Mouse (Mus musculus): ENCODE data around the gene Oxct2a. TPM values are rescaled to one million over a fixed set of nuclear protein-coding genes. Genes with fewer than 3 reads are reported as not detected.
"Not testable (repeated sequence)": the region's sequence is repeated elsewhere in the genome, so short reads cannot be mapped to it uniquely, and the experiment has no call there.

Oxct2a gene
- polyA plus RNA-seq, 1 experiment from 2014 or later: 0.21 TPM

DNA sequence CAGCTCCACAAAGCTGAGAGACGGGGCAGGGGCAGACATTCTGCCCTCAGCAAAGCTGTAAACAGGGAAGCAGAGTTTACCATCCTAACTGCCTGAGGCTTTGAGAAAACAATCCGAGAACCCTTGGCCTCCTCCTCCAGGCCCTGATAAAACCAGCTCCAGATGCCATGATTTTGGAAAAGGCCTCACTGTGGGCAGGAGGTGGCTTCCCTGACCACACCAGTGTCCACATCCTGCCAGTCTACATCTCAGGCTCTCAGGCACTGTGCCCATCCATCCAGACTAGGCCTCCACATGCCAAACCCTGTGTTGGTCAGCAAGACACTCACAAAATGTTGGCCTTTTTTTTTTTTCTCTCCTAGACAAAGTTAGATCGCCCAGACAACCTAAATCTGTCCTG lies 10.7 kb upstream of the Oxct2a start:
- no peak for ATAC-seq

DNA sequence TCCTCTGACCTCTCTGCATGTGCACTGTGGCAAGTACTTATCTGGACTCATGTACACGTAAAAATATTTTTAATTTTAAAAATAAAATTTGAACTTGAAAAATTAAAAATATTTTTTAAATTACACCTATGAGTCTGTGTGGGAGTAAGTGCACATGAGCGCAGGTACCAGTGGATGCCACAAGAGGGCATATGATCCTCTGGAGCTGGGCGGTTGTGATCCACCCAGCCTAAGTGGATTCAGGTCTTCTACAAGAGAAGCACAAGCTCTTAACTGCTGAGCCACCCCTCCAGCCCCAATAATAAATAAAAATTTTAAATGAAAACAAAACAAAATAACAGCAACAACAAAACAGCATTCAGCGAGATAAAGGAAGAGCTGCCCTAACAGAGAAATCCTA lies 9.7 kb upstream of the Oxct2a start:
- no peaks in the 10 kb centered on the region for H3K36me3 ChIP-seq (ENCODE audit: control insufficient read depth, insufficient read depth)
- no peak overlapping the region for H3K27ac ChIP-seq (ENCODE audit: low read depth, low read length)
- H3K9me3 ChIP-seq (ENCODE audit: control insufficient read depth): no peaks in the 10 kb centered on the region
- no peak overlapping the region for H3K9ac ChIP-seq (ENCODE audit: low read depth, low read length)
- no peak overlapping the region for H3K4me2 ChIP-seq (replicated peaks; ENCODE audit: low read depth)
- H3K27me3 ChIP-seq (replicated peaks; ENCODE audit: control insufficient read depth, insufficient read depth, low read length): no peaks in the 10 kb centered on the region; the same call in 1 of the 2 replicates
- WGBS: 94% methylated on average over 4 of the region's 4 CpGs
- no peak overlapping the region for H3K4me3 ChIP-seq (ENCODE audit: low read depth, low read length)
- peak; percentile 19; the same call in 1 of the 2 replicates for TF ChIP-seq CTCF (IDR thresholded peaks at IDR 0.05; ENCODE audit: low read depth)
- ATAC-seq: no peak
- no peaks in the 10 kb centered on the region for H3K4me1 ChIP-seq (replicated peaks; ENCODE audit: control insufficient read depth, insufficient read depth, low read length)

More for the DNA sequence above, 10.7 kb upstream of the Oxct2a start:
- H3K4me1 ChIP-seq (replicated peaks; ENCODE audit: control insufficient read depth, insufficient read depth, low read length): no peaks in the 10 kb centered on the region
- no peaks in the 10 kb centered on the region for H3K9me3 ChIP-seq (ENCODE audit: control insufficient read depth)
- no peak overlapping the region for H3K9ac ChIP-seq (ENCODE audit: low read depth, low read length)
- no peak overlapping the region for H3K4me3 ChIP-seq (ENCODE audit: low read depth, low read length)
- no peak for TF ChIP-seq CTCF (IDR thresholded peaks at IDR 0.05; ENCODE audit: low read depth)
- H3K4me2 ChIP-seq (replicated peaks; ENCODE audit: low read depth): no peak overlapping the region
- no peaks in the 10 kb centered on the region for H3K36me3 ChIP-seq (ENCODE audit: control insufficient read depth, insufficient read depth)
- H3K27ac ChIP-seq (ENCODE audit: low read depth, low read length): no peak overlapping the region
- 56% methylated on average over 3 of the region's 3 CpGs for WGBS
- no peaks in the 10 kb centered on the region; the same call in 1 of the 2 replicates for H3K27me3 ChIP-seq (replicated peaks; ENCODE audit: control insufficient read depth, insufficient read depth, low read length)

DNA sequence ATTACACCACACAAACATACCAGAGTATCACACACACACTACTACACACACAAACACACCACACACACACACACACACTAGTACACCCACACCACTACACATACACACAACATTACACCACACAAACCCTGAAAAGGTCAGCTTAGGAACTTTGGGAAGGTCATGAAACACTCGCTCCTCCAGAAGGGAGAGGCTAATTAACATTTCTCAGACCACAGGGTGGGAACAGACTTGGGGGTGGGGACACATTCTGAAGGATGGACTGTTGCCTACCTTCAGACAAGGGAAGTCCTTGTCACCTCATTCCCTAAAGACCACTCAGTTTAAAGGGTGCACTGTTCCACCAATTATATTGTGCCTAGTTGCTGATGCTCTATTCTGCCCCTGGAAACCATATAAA lies 8.5 kb upstream of the Oxct2a start:
- not testable (repeated sequence) for ATAC-seq; H3K36me3 ChIP-seq (ENCODE audit: control insufficient read depth, insufficient read depth); H3K9me3 ChIP-seq (ENCODE audit: control insufficient read depth); H3K27ac ChIP-seq (ENCODE audit: low read depth, low read length); H3K4me2 ChIP-seq (replicated peaks; ENCODE audit: low read depth); H3K4me3 ChIP-seq (ENCODE audit: low read depth, low read length); H3K27me3 ChIP-seq (replicated peaks; ENCODE audit: control insufficient read depth, insufficient read depth, low read length); H3K9ac ChIP-seq (ENCODE audit: low read depth, low read length); H3K4me1 ChIP-seq (replicated peaks; ENCODE audit: control insufficient read depth, insufficient read depth, low read length)
- WGBS: 71% methylated on average over 1 of the region's 1 CpGs

DNA sequence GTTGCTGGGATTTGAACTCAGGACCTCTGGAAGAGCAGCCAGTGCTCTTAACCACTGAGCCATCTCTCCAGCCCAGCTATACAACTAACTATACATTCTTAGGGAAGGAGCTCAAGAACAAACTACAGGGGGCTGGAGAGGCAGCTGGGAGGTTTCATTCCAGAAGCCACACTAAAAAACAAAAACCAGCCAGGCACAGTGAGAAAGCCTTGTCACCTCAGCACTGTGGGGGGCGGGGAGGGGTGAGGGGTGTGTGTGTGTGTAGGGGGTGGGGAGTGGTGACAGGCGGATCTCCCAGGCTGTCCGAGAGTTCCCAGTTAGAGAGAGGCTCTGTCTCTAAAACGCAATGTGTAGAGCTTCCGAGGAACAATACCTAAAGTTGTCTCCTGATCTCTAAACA lies 7.9 kb upstream of the Oxct2a start:
- Histone ChIP-seq H3K4me3 (ENCODE audit: low read depth, low read length) (no peak overlapping the region), H3K9ac (ENCODE audit: low read depth, low read length) (no peak overlapping the region), H3K4me2 (replicated peaks; ENCODE audit: low read depth) (no peak overlapping the region), H3K27me3 (replicated peaks; ENCODE audit: control insufficient read depth, insufficient read depth, low read length) (no peaks in the 10 kb centered on the region; the same call in 1 of the 2 replicates), H3K36me3 (ENCODE audit: control insufficient read depth, insufficient read depth) (no peaks in the 10 kb centered on the region), H3K4me1 (replicated peaks; ENCODE audit: control insufficient read depth, insufficient read depth, low read length) (no peaks in the 10 kb centered on the region), H3K9me3 (ENCODE audit: control insufficient read depth) (no peaks in the 10 kb centered on the region), H3K27ac (ENCODE audit: low read depth, low read length) (no peak overlapping the region)
- WGBS: 75% methylated on average over 5 of the region's 5 CpGs
- no peak for TF ChIP-seq CTCF (IDR thresholded peaks at IDR 0.05; ENCODE audit: low read depth)
- no peak for ATAC-seq

DNA sequence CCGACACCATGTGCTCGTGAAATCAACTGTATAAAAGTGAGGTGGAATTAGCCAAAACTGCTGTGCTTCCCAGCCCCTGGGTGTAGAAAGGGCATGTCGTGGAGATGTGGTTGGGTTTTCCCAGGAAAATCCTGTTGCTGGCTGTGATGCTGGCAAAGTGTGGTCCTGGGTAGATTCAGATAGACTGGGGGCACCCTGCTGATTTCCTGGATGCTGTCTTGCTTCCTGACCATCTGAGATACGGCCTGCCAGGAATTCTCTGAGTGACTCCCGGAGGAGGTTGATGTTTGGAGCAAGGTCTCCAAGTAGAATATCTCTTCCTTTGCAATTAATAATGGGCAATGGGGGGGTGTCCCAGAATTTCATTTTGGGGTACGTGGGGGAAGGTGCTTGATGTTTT lies 5.5 kb upstream of the Oxct2a start:
- TF ChIP-seq CTCF (IDR thresholded peaks at IDR 0.05; ENCODE audit: low read depth): no peak
- 72% methylated on average over 6 of the region's 6 CpGs for WGBS
- no peaks in the 10 kb centered on the region for H3K4me1 ChIP-seq (replicated peaks; ENCODE audit: control insufficient read depth, insufficient read depth, low read length)

DNA sequence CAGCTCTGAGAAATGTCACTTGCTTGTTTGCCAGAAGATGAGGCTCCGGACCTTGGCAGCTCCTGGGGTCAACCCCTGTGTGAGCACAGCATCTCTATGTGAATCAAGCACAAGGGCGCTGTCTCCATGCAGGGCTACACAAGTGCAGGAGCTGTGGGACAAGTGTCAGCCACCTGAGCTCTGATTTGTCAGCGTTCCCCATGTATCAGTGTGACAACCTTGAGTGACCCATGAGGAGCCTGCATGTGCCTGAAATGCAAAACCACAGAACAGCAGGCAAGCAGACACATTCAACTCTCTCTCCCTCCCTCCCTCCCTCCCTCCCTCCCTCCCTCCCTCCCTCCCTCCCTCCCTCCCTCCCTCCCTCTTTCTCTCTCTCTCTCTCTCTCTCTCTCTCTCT lies 4.2 kb upstream of the Oxct2a start:
- no peak for TF ChIP-seq CTCF (IDR thresholded peaks at IDR 0.05; ENCODE audit: low read depth)
- Histone ChIP-seq H3K4me3 (ENCODE audit: low read depth, low read length) (no peak overlapping the region), H3K36me3 (ENCODE audit: control insufficient read depth, insufficient read depth) (no peaks in the 10 kb centered on the region), H3K9ac (ENCODE audit: low read depth, low read length) (no peak overlapping the region), H3K9me3 (ENCODE audit: control insufficient read depth) (no peaks in the 10 kb centered on the region), H3K27me3 (replicated peaks; ENCODE audit: control insufficient read depth, insufficient read depth, low read length) (peaks cover 5% of the 10 kb centered on the region), H3K4me1 (replicated peaks; ENCODE audit: control insufficient read depth, insufficient read depth, low read length) (no peaks in the 10 kb centered on the region), H3K27ac (ENCODE audit: low read depth, low read length) (no peak overlapping the region), H3K4me2 (replicated peaks; ENCODE audit: low read depth) (no peak overlapping the region)
- no peak for ATAC-seq
- 37% methylated on average over 3 of the region's 3 CpGs for WGBS

More for the DNA sequence above, 5.5 kb upstream of the Oxct2a start:
- Histone ChIP-seq H3K27ac (ENCODE audit: low read depth, low read length) (no peak overlapping the region), H3K4me3 (ENCODE audit: low read depth, low read length) (no peak overlapping the region), H3K9ac (ENCODE audit: low read depth, low read length) (no peak overlapping the region), H3K27me3 (replicated peaks; ENCODE audit: control insufficient read depth, insufficient read depth, low read length) (no peaks in the 10 kb centered on the region), H3K4me2 (replicated peaks; ENCODE audit: low read depth) (no peak overlapping the region), H3K9me3 (ENCODE audit: control insufficient read depth) (no peaks in the 10 kb centered on the region), H3K36me3 (ENCODE audit: control insufficient read depth, insufficient read depth) (no peaks in the 10 kb centered on the region)
- ATAC-seq: no peak

DNA sequence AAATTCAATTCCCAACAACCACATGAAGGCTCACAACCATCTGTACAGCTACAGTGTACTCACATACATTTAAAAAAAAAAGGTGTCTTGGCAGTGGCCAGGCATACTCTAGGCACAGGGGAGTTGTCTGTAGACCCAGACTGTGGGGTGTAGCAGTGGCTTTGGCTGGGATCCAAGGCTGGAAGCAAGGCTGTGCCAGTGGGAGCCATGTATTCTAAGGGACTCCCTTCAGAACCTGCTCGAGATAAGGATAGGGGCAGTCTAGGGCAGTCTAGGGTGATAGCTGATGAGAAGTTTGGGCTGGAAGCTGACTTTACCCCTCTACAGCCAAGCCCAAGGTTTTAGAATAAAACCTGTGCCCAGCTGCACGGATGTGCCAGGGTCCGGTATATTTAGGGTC lies 2.7 kb upstream of the Oxct2a start:
- no peak overlapping the region for H3K4me2 ChIP-seq (replicated peaks; ENCODE audit: low read depth)
- no peaks in the 10 kb centered on the region for H3K4me1 ChIP-seq (replicated peaks; ENCODE audit: control insufficient read depth, insufficient read depth, low read length)
- no peak overlapping the region for H3K9ac ChIP-seq (ENCODE audit: low read depth, low read length)
- WGBS: 69% methylated on average over 3 of the region's 3 CpGs
- no peak overlapping the region for H3K4me3 ChIP-seq (ENCODE audit: low read depth, low read length)
- no peak for ATAC-seq
- no peak for TF ChIP-seq CTCF (IDR thresholded peaks at IDR 0.05; ENCODE audit: low read depth)
- H3K27me3 ChIP-seq (replicated peaks; ENCODE audit: control insufficient read depth, insufficient read depth, low read length): peaks cover 5% of the 10 kb centered on the region
- H3K36me3 ChIP-seq (ENCODE audit: control insufficient read depth, insufficient read depth): no peaks in the 10 kb centered on the region
- H3K9me3 ChIP-seq (ENCODE audit: control insufficient read depth): no peaks in the 10 kb centered on the region
- no peak overlapping the region for H3K27ac ChIP-seq (ENCODE audit: low read depth, low read length)

DNA sequence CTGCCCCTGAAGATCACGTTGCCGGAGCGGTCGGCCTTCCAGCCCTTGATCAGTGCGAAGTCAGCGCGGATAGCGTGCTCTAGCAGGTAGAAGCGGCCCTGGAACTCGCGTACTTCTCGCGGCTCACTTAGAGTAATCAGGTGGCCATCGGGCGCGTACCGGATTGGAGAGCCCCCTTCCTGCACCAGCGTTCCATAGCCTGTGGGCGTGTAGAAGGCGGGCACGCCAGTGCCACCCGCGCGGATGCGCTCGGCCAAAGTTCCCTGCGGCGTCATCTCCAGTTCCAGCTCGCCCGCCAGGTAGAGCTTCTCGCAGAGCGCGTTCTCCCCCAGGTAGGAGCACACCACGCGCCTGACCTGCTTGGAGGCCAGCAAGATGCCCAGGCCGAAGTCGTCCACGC lies 524 bp downstream of the Oxct2a start:
- H3K36me3 ChIP-seq (ENCODE audit: control insufficient read depth, insufficient read depth); H3K27me3 ChIP-seq (replicated peaks; ENCODE audit: control insufficient read depth, insufficient read depth, low read length); H3K9ac ChIP-seq (ENCODE audit: low read depth, low read length); H3K4me1 ChIP-seq (replicated peaks; ENCODE audit: control insufficient read depth, insufficient read depth, low read length); H3K4me3 ChIP-seq (ENCODE audit: low read depth, low read length); H3K27ac ChIP-seq (ENCODE audit: low read depth, low read length); H3K9me3 ChIP-seq (ENCODE audit: control insufficient read depth): not testable (repeated sequence)
- ATAC-seq: peak; percentile 59
- peak overlapping the region; percentile 43 for H3K4me2 ChIP-seq (replicated peaks; ENCODE audit: low read depth)
- 10% methylated on average over 23 of the region's 38 CpGs for WGBS

All from intestine, postnatal 0 days (tissue).